Mouse (Mus musculus): Measurements from ENCODE around the gene Cog5.

DNA sequence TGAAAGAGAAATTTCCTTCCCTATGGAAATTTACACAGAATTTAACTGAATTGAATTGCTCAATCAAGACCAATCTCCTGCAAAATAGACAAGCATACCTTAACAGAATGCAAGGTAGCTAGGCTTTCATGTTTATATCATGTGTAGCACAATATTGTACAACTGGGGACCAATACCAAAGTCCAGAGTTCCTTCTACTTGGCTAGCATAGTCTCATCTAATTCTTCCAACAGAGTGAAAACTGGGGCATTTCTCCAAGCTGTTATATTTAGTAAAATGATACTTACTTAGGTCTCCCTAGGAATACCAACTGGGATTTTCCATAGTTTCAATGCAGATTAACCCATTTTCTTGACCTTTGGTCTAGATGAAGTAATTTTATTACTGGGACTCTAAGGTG is 284.4 kb downstream of the Cog5 start:
- no peak for TF ChIP-seq TCF12 (IDR thresholded peaks at IDR 0.05; ENCODE audit: low read depth, low read length)
- TF ChIP-seq KAT2A (IDR thresholded peaks at IDR 0.05; ENCODE audit: insufficient replicate concordance, low read length): no peak

Measured in CH12.LX (cell line).